Comparison of ENCODE assay signal across 23 mouse cellular contexts in the genomic region with DNA sequence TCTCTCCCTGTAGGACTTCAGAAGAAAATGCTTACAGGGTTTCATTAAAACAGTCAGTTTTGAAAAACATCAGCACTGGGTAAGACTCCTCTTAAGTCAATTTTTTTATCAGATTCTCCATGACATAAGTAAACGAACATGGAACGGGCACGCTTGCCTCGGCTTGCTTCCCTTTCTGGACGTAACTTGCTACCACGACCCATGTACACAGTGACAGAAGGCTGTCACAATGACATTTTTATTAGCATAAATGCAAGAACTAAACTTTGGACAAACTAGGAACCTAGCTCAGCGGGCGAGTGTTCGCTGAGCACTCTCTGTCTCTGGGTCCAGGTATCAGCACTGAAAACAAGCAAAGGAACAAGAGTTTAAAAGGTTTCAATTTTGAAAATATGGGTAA.
A peak's percentile ranks its signal among the peaks of the same experiment; 100 is the strongest.
DNase-seq lines count a peak whose midpoint lies in the region; ATAC-seq lines count a peak whose summit lies in the region.
"Had no signal": no experiment of that assay in that cellular context is flagged by ENCODE, and none has a peak within 500 bp of the region (broad histone marks: within the 10 kb centered on the region; RNA-seq: fewer than 3 reads in every experiment).

No protein-coding gene starts in this region.

- no peak for ATAC-seq in embryonic facial prominence, embryonic 14.5 days (ENCODE audit: low read depth)
- ATAC-seq in midbrain, embryonic 11.5 days (ENCODE audit: low FRiP score) = no peak
- ATAC-seq in midbrain, embryonic 14.5 days (ENCODE audit: low FRiP score, low TSS enrichment) = no peak
- no peak for ATAC-seq in hindbrain, embryonic 12.5 days (ENCODE audit: low FRiP score)
- ATAC-seq in neural tube, embryonic 15.5 days (ENCODE audit: low FRiP score) = no peak
- ATAC-seq: CD4-positive, CD25-positive, alpha-beta regulatory T cell, adult 4 months had no signal

- 73% methylated on average over 9 of the region's 9 CpGs for WGBS in embryonic facial prominence, embryonic 14.5 days
- 83% methylated on average over 9 of the region's 9 CpGs for WGBS in embryonic facial prominence, embryonic 10.5 days
- 85% methylated on average over 9 of the region's 9 CpGs for WGBS in midbrain, embryonic 11.5 days
- 86% methylated on average over 9 of the region's 9 CpGs for WGBS in midbrain, embryonic 14.5 days
- WGBS in hindbrain, embryonic 12.5 days = 80% methylated on average over 9 of the region's 9 CpGs
- WGBS in neural tube, embryonic 15.5 days = 85% methylated on average over 9 of the region's 9 CpGs

- H3K27ac ChIP-seq in embryonic facial prominence, embryonic 14.5 days (replicated peaks; ENCODE audit: low read depth, low read length) = peak overlapping the region; percentile 57; the same call in 1 of the 2 replicates
- H3K27ac ChIP-seq in embryonic facial prominence, embryonic 10.5 days (replicated peaks) = no peak overlapping the region
- H3K27ac ChIP-seq in midbrain, embryonic 11.5 days (ENCODE audit: low read depth, low read length) = peak overlapping the region; percentile 55; the same call in 1 of the 2 replicates
- no peak overlapping the region for H3K27ac ChIP-seq in midbrain, embryonic 14.5 days (replicated peaks; ENCODE audit: low read depth, low read length)
- peak overlapping the region; percentile 79 for H3K27ac ChIP-seq in hindbrain, embryonic 12.5 days
- H3K27ac ChIP-seq in neural tube, embryonic 15.5 days (replicated peaks) = peak overlapping the region; percentile 64
- H3K27ac ChIP-seq: forebrain, embryonic 15.5 days; left cerebral cortex, adult 2 months; limb, embryonic 10.5 days; liver, embryonic 13.5 days; neural tube, embryonic 12.5 days had no signal

- no peaks in the 10 kb centered on the region for H3K36me3 ChIP-seq in embryonic facial prominence, embryonic 14.5 days (ENCODE audit: control insufficient read depth, insufficient read depth, low read length)
- no peaks in the 10 kb centered on the region for H3K36me3 ChIP-seq in embryonic facial prominence, embryonic 10.5 days (replicated peaks)
- H3K36me3 ChIP-seq in midbrain, embryonic 11.5 days (ENCODE audit: control insufficient read depth, insufficient read depth, low read length) = no peaks in the 10 kb centered on the region
- H3K36me3 ChIP-seq in midbrain, embryonic 14.5 days (ENCODE audit: control insufficient read depth, insufficient read depth, low read length) = no peaks in the 10 kb centered on the region
- no peaks in the 10 kb centered on the region for H3K36me3 ChIP-seq in hindbrain, embryonic 12.5 days
- H3K36me3 ChIP-seq in neural tube, embryonic 15.5 days = no peaks in the 10 kb centered on the region
- H3K36me3 ChIP-seq: forebrain, embryonic 15.5 days; G1E; heart, embryonic 12.5 days; intestine, embryonic 15.5 days; limb, embryonic 10.5 days; liver, embryonic 13.5 days; neural tube, embryonic 12.5 days had no signal

- no peaks in the 10 kb centered on the region for H3K27me3 ChIP-seq in embryonic facial prominence, embryonic 14.5 days (replicated peaks; ENCODE audit: control insufficient read depth, insufficient read depth, low read length)
- H3K27me3 ChIP-seq in embryonic facial prominence, embryonic 10.5 days (replicated peaks; ENCODE audit: low read depth, poor library complexity, severe bottlenecking) = no peaks in the 10 kb centered on the region
- no peaks in the 10 kb centered on the region for H3K27me3 ChIP-seq in midbrain, embryonic 11.5 days (ENCODE audit: control insufficient read depth, insufficient read depth, low read length)
- H3K27me3 ChIP-seq in midbrain, embryonic 14.5 days (ENCODE audit: control insufficient read depth, insufficient read depth, low read length) = no peaks in the 10 kb centered on the region
- H3K27me3 ChIP-seq in hindbrain, embryonic 12.5 days = no peaks in the 10 kb centered on the region
- H3K27me3 ChIP-seq in neural tube, embryonic 15.5 days (replicated peaks) = no peaks in the 10 kb centered on the region
- H3K27me3 ChIP-seq: forebrain, embryonic 15.5 days; heart, embryonic 12.5 days; intestine, embryonic 15.5 days; liver, embryonic 13.5 days; neural tube, embryonic 12.5 days had no signal

- DNase-seq in embryonic facial prominence, embryonic 14.5 days (ENCODE audit: low spot score) = no peak
- no peak for DNase-seq in embryonic facial prominence, embryonic 10.5 days (ENCODE audit: low spot score)
- no peak for DNase-seq in midbrain, embryonic 11.5 days (ENCODE audit: low spot score, missing footprints)
- no peak for DNase-seq in midbrain, embryonic 14.5 days
- no peak for DNase-seq in right cerebral cortex, adult 2 months (ENCODE audit: low spot score in 2 of 2)
- DNase-seq in cerebellum, adult 11-12 months = no peak
- DNase-seq: cerebellum, postnatal 14 days; gastrocnemius, postnatal 36 days; heart, postnatal 36 days; kidney, postnatal 10 days; liver, embryonic 13.5 days; right cerebral cortex, postnatal 4 days had no signal

- no peak overlapping the region for H3K9ac ChIP-seq in embryonic facial prominence, embryonic 14.5 days (ENCODE audit: low read depth, low read length)
- H3K9ac ChIP-seq in midbrain, embryonic 11.5 days (ENCODE audit: low read length) = no peak overlapping the region
- no peak overlapping the region for H3K9ac ChIP-seq in midbrain, embryonic 14.5 days (replicated peaks; ENCODE audit: low read length)
- no peak overlapping the region for H3K9ac ChIP-seq in hindbrain, embryonic 12.5 days
- no peak overlapping the region for H3K9ac ChIP-seq in neural tube, embryonic 15.5 days (replicated peaks)
- H3K9ac ChIP-seq: forebrain, embryonic 15.5 days; heart, embryonic 12.5 days; intestine, embryonic 15.5 days; liver, embryonic 13.5 days; neural tube, embryonic 12.5 days had no signal

- H3K4me2 ChIP-seq in embryonic facial prominence, embryonic 14.5 days (ENCODE audit: low read depth, low read length) = no peak overlapping the region
- H3K4me2 ChIP-seq in midbrain, embryonic 11.5 days = no peak overlapping the region
- no peak overlapping the region for H3K4me2 ChIP-seq in midbrain, embryonic 14.5 days (ENCODE audit: low read length)
- no peak overlapping the region for H3K4me2 ChIP-seq in hindbrain, embryonic 12.5 days (replicated peaks)
- H3K4me2 ChIP-seq in neural tube, embryonic 15.5 days = no peak overlapping the region
- H3K4me2 ChIP-seq: forebrain, embryonic 15.5 days; heart, embryonic 12.5 days; intestine, embryonic 15.5 days; liver, embryonic 13.5 days had no signal

- no peaks in the 10 kb centered on the region for H3K9me3 ChIP-seq in embryonic facial prominence, embryonic 14.5 days (ENCODE audit: control insufficient read depth, low read length)
- no peaks in the 10 kb centered on the region for H3K9me3 ChIP-seq in embryonic facial prominence, embryonic 10.5 days
- no peaks in the 10 kb centered on the region for H3K9me3 ChIP-seq in midbrain, embryonic 11.5 days (ENCODE audit: control insufficient read depth, low read length)
- H3K9me3 ChIP-seq in midbrain, embryonic 14.5 days (ENCODE audit: control insufficient read depth, low read length) = no peaks in the 10 kb centered on the region
- H3K9me3 ChIP-seq in hindbrain, embryonic 12.5 days (replicated peaks) = no peaks in the 10 kb centered on the region
- no peaks in the 10 kb centered on the region for H3K9me3 ChIP-seq in neural tube, embryonic 15.5 days (replicated peaks)
- H3K9me3 ChIP-seq: forebrain, embryonic 15.5 days; G1E; heart, embryonic 12.5 days; intestine, embryonic 15.5 days; limb, embryonic 10.5 days; liver, embryonic 13.5 days; neural tube, embryonic 12.5 days had no signal

- H3K4me3 ChIP-seq in embryonic facial prominence, embryonic 14.5 days (ENCODE audit: low read depth, low read length) = no peak overlapping the region
- H3K4me3 ChIP-seq in embryonic facial prominence, embryonic 10.5 days = no peak overlapping the region
- H3K4me3 ChIP-seq in midbrain, embryonic 11.5 days (ENCODE audit: low read depth, low read length) = no peak overlapping the region
- H3K4me3 ChIP-seq in midbrain, embryonic 14.5 days (replicated peaks; ENCODE audit: low read depth, low read length) = no peak overlapping the region
- H3K4me3 ChIP-seq in hindbrain, embryonic 12.5 days = no peak overlapping the region
- H3K4me3 ChIP-seq in neural tube, embryonic 15.5 days (replicated peaks) = no peak overlapping the region
- H3K4me3 ChIP-seq: erythroblast, embryonic 14.5 days; forebrain, embryonic 15.5 days; heart, embryonic 12.5 days; intestine, embryonic 15.5 days; left cerebral cortex, adult 2 months; limb, embryonic 10.5 days; liver, embryonic 13.5 days; neural tube, embryonic 12.5 days had no signal

- H3K4me1 ChIP-seq in embryonic facial prominence, embryonic 14.5 days (ENCODE audit: control insufficient read depth, insufficient read depth, low read length) = peaks cover 11% of the 10 kb centered on the region
- peaks cover 40% of the 10 kb centered on the region for H3K4me1 ChIP-seq in embryonic facial prominence, embryonic 10.5 days
- peaks cover 7% of the 10 kb centered on the region for H3K4me1 ChIP-seq in midbrain, embryonic 11.5 days (ENCODE audit: control insufficient read depth, insufficient read depth, low read length)
- H3K4me1 ChIP-seq in midbrain, embryonic 14.5 days (ENCODE audit: control insufficient read depth, insufficient read depth, low read length) = 0 out of 2 replicates have a peak, but pooled peaks cover 5% of the 10 kb centered on the region
- H3K4me1 ChIP-seq in hindbrain, embryonic 12.5 days = peaks cover 26% of the 10 kb centered on the region
- H3K4me1 ChIP-seq in neural tube, embryonic 15.5 days = peaks cover 23% of the 10 kb centered on the region

Comparison
In these comparisons a context has a peak if more than half of its experiments do, and no peak if none do; other contexts are left out.
1. H3K27ac ChIP-seq: peak in embryonic facial prominence, embryonic 14.5 days (single experiment), midbrain, embryonic 11.5 days (single experiment), hindbrain, embryonic 12.5 days (single experiment) and neural tube, embryonic 15.5 days (single experiment); none in embryonic facial prominence, embryonic 10.5 days (single experiment) and midbrain, embryonic 14.5 days (single experiment).